Mouse (Mus musculus): ENCODE measurements at regions not wholly inside any gene's neighbourhood (a gene's known extent, or its start where the extent isn't known, plus 50 kb on each side); places are given as distances from the start of the nearest gene placed in this dataset.

DNA sequence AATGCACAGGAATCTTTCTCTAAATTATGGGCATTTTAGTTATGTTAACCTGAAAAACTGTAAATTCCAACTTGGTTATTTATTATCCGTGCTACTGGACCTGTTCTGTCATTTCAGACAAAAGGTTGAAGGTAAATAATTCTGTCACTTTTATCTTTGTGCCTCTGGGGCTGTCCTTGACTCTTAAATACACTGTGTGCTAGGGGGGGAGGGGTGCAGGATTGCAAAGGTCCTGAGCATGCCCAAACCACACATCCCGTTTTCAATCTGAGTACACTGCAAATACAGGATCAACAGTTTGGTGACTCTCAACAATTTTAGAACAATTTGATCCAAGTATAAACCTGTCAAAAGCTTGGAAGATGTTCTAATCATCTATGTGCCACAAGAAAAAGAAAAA, 227.4 kb upstream of the Pabpc6 start:
- 49% methylated on average over 2 of the region's 2 CpGs for WGBS
- Histone ChIP-seq H3K9me3 (ENCODE audit: low read length) (no peaks in the 10 kb centered on the region), H3K4me3 (ENCODE audit: low read depth, low read length) (no peak overlapping the region), H3K36me3 (ENCODE audit: insufficient read depth, low read length) (no peaks in the 10 kb centered on the region), H3K9ac (replicated peaks; ENCODE audit: low read length, poor library complexity, severe bottlenecking) (no peak overlapping the region), H3K27ac (ENCODE audit: low read depth, low read length) (no peak overlapping the region), H3K4me2 (ENCODE audit: low read depth, low read length, poor library complexity, severe bottlenecking) (no peak overlapping the region), H3K4me1 (ENCODE audit: insufficient read depth, low read length) (no peaks in the 10 kb centered on the region), H3K27me3 (ENCODE audit: insufficient read depth, low read length) (no peaks in the 10 kb centered on the region)
- ATAC-seq (ENCODE audit: low FRiP score) (no peak), DNase-seq (ENCODE audit: low spot score) (no peak)
- no peak for TF ChIP-seq CTCF (IDR thresholded peaks at IDR 0.05)

DNA sequence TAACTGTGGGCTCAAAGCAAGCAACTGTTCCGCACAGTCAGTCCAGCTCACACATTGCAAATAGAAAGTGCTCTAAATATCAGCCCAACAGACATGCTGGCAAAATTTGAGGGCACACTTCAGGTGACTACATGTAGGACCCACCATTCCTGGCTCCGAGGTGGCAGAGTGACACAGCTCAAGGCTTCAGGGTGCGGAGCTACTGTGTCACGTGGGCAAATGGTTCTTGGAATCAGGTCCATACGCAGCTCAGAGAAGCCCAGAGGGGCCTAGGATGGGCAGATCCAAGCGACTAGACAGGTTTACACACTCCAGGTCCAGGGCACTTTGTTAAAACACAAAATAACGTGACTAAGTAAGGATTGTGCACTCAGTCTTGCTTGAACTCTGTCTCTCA, 226.2 kb upstream of the Pabpc6 start:
- H3K4me3 ChIP-seq (ENCODE audit: low read depth, low read length) = no peak overlapping the region
- H3K9ac ChIP-seq (replicated peaks; ENCODE audit: low read length, poor library complexity, severe bottlenecking) = no peak overlapping the region
- H3K27ac ChIP-seq (ENCODE audit: low read depth, low read length) = no peak overlapping the region
- H3K36me3 ChIP-seq (ENCODE audit: insufficient read depth, low read length) = no peaks in the 10 kb centered on the region
- 86% methylated on average over 7 of the region's 7 CpGs for WGBS
- no peak for DNase-seq (ENCODE audit: low spot score)
- no peaks in the 10 kb centered on the region for H3K9me3 ChIP-seq (ENCODE audit: low read length)
- H3K27me3 ChIP-seq (ENCODE audit: insufficient read depth, low read length) = no peaks in the 10 kb centered on the region
- no peak overlapping the region for H3K4me2 ChIP-seq (ENCODE audit: low read depth, low read length, poor library complexity, severe bottlenecking)
- ATAC-seq (ENCODE audit: low FRiP score) = no peak
- no peaks in the 10 kb centered on the region for H3K4me1 ChIP-seq (ENCODE audit: insufficient read depth, low read length)
- TF ChIP-seq CTCF (IDR thresholded peaks at IDR 0.05) = no peak

DNA sequence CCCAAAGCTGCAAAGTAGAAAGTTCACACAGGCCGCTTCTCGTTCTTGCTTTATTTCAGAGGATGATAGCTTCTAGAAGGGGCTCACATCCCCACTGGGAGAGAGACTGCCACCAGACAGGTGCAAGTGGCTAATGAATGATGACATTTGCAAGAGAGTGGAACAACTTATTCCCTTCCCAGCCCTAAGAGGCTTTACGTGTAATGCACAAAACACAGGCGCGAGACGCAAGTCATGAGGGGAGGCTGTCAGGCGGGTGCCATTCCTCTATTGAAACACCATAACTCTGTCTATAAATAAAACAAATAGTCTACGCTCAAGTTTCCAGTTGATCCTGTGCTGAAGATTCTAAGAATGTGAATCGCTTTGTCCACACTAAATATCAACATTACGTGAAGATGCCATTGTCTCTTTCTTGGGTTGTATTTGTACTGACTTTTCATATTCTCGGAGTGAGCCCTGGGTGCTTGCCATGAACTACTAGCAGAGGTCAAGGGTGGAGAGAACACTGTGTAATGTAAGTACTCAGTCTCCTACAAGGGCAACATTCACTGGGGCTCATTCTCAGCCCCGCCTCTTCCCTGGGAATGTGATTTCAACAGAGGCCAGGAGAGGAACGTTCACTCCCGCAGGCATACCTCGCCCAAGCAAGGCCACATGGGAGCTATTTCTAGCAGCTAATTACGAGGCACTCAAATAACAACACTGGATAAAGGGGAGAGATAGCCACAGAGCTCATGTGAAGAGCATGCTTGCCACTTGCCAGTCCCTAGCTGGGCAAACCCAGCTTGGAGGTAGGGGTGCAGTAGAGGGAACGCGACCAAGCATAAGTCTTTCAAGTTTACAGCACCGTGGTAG, 225.5 kb upstream of the Pabpc6 start:
- WGBS = 68% methylated on average over 19 of the region's 19 CpGs

DNA sequence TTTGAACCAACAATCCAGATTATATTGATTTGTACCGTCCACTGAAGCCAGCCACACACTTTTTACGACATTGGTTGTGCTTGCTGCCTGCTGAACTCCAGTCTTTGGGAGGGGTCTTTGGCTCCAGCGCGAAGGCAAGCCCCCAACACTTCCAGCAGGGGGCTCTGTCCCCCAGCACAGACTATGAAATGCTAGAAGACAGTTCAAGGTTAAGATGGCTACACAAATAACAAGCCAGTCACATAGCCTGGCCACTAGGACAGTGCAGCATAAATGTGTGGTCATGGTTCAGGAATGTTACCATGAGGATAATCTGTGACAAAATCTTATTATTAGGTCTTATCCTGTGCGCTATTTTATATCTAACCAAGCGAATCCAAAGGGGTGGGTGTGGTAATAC, 224.4 kb upstream of the Pabpc6 start:
- peak; percentile 50 for DNase-seq (ENCODE audit: low spot score)
- H3K27ac ChIP-seq (ENCODE audit: low read depth, low read length) = no peak overlapping the region
- 58% methylated on average over 6 of the region's 6 CpGs for WGBS

More for the DNA sequence above, 225.5 kb upstream of the Pabpc6 start:
- TF ChIP-seq CTCF (IDR thresholded peaks at IDR 0.05) = no peak
- Histone ChIP-seq H3K9me3 (ENCODE audit: low read length) (no peaks in the 10 kb centered on the region), H3K4me1 (ENCODE audit: insufficient read depth, low read length) (no peaks in the 10 kb centered on the region), H3K27ac (ENCODE audit: low read depth, low read length) (no peak overlapping the region), H3K27me3 (ENCODE audit: insufficient read depth, low read length) (no peaks in the 10 kb centered on the region), H3K9ac (replicated peaks; ENCODE audit: low read length, poor library complexity, severe bottlenecking) (no peak overlapping the region), H3K4me2 (ENCODE audit: low read depth, low read length, poor library complexity, severe bottlenecking) (no peak overlapping the region), H3K4me3 (ENCODE audit: low read depth, low read length) (no peak overlapping the region), H3K36me3 (ENCODE audit: insufficient read depth, low read length) (no peaks in the 10 kb centered on the region)
- ATAC-seq (ENCODE audit: low FRiP score) = no peak
- no peak for DNase-seq (ENCODE audit: low spot score)

DNA sequence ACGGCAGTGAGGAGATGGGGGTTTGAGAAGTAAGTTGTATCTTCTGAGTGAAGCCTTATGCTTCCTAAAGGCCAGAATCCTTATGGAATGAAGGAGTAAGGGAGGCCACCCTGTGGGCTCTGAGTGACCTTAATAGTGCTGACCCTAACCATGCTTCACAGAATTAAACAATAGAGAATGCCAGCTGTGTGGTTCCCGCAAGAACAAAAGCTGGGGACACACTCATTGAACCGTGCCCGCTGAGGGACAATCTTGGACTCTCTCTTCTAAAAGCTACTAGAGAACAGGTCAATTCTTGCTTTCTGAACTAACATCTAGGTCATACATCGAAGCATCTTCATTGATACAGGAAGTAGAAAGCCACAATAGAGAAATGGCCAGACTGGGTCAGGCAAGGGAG, 223.3 kb upstream of the Pabpc6 start:
- H3K4me1 ChIP-seq (ENCODE audit: insufficient read depth, low read length) = 0 out of 2 replicates have a peak, but pooled peaks cover 3% of the 10 kb centered on the region
- no peaks in the 10 kb centered on the region for H3K36me3 ChIP-seq (ENCODE audit: insufficient read depth, low read length)
- H3K9me3 ChIP-seq (ENCODE audit: low read length) = no peaks in the 10 kb centered on the region
- ATAC-seq (ENCODE audit: low FRiP score) (no peak), DNase-seq (ENCODE audit: low spot score) (no peak)
- H3K27ac ChIP-seq (ENCODE audit: low read depth, low read length) = no peak overlapping the region
- WGBS = 36% methylated on average over 5 of the region's 5 CpGs
- no peak overlapping the region for H3K4me2 ChIP-seq (ENCODE audit: low read depth, low read length, poor library complexity, severe bottlenecking)
- no peaks in the 10 kb centered on the region for H3K27me3 ChIP-seq (ENCODE audit: insufficient read depth, low read length)
- H3K4me3 ChIP-seq (ENCODE audit: low read depth, low read length) = no peak overlapping the region
- no peak overlapping the region for H3K9ac ChIP-seq (replicated peaks; ENCODE audit: low read length, poor library complexity, severe bottlenecking)
- TF ChIP-seq CTCF (IDR thresholded peaks at IDR 0.05) = no peak

More for the DNA sequence above, 224.4 kb upstream of the Pabpc6 start:
- no peak for ATAC-seq (ENCODE audit: low FRiP score)
- peak; percentile 70 for TF ChIP-seq CTCF (IDR thresholded peaks at IDR 0.05)
- Histone ChIP-seq H3K4me1 (ENCODE audit: insufficient read depth, low read length) (no peaks in the 10 kb centered on the region), H3K9me3 (ENCODE audit: low read length) (no peaks in the 10 kb centered on the region), H3K4me3 (ENCODE audit: low read depth, low read length) (no peak overlapping the region), H3K27me3 (ENCODE audit: insufficient read depth, low read length) (no peaks in the 10 kb centered on the region), H3K4me2 (ENCODE audit: low read depth, low read length, poor library complexity, severe bottlenecking) (no peak overlapping the region), H3K36me3 (ENCODE audit: insufficient read depth, low read length) (no peaks in the 10 kb centered on the region), H3K9ac (replicated peaks; ENCODE audit: low read length, poor library complexity, severe bottlenecking) (no peak overlapping the region)

DNA sequence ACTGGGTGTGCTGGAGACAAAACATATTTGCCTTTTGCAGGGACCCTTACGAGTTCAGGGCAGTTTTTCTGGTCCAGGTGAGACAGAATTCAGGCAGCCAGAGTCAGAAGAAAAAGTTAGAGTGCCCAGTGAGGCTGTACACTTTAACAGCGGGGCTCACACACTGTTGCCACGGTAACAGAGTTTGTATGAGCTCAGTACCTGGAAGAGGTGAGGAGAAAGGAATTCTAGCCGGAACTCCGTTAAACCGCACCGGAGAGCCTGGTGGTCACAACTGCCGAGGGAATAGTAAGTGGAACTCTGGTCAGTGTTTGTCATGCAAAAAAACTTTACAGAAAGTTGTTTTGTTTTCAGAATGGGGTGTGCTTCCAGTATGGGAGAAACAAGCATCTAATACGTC, 222.6 kb upstream of the Pabpc6 start:
- Histone ChIP-seq H3K4me3 (ENCODE audit: low read depth, low read length) (no peak overlapping the region), H3K36me3 (ENCODE audit: insufficient read depth, low read length) (no peaks in the 10 kb centered on the region), H3K27me3 (ENCODE audit: insufficient read depth, low read length) (no peaks in the 10 kb centered on the region), H3K9me3 (ENCODE audit: low read length) (no peaks in the 10 kb centered on the region), H3K9ac (replicated peaks; ENCODE audit: low read length, poor library complexity, severe bottlenecking) (no peak overlapping the region), H3K27ac (ENCODE audit: low read depth, low read length) (no peak overlapping the region), H3K4me2 (ENCODE audit: low read depth, low read length, poor library complexity, severe bottlenecking) (no peak overlapping the region), H3K4me1 (ENCODE audit: insufficient read depth, low read length) (0 out of 2 replicates have a peak, but pooled peaks cover 3% of the 10 kb centered on the region)
- TF ChIP-seq CTCF (IDR thresholded peaks at IDR 0.05) = no peak
- ATAC-seq (ENCODE audit: low FRiP score) (no peak), DNase-seq (ENCODE audit: low spot score) (peak; percentile 39)
- WGBS = 61% methylated on average over 9 of the region's 9 CpGs
